Comparison of ENCODE assay signal across 8 mouse cellular contexts in genomic region chr3:58485883-58486282, GRCm38 (mm10). TPM values are rescaled to one million over a fixed set of nuclear protein-coding genes. Genes with fewer than 3 reads are reported as not detected.
DNase-seq lines count a peak whose midpoint lies in the region; ATAC-seq and TF ChIP-seq lines count a peak whose summit lies in the region.
"Had no signal": no experiment of that assay in that cellular context is flagged by ENCODE, and none has a peak within 500 bp of the region (broad histone marks: within the 10 kb centered on the region; RNA-seq: fewer than 3 reads in every experiment).

No protein-coding gene starts in this region.

- no peaks in the 10 kb centered on the region for H3K9me3 ChIP-seq in lung, embryonic 14.5 days (ENCODE audit: low read depth, low read length)
- no peaks in the 10 kb centered on the region for H3K9me3 ChIP-seq in MEL (replicated peaks; ENCODE audit: insufficient read depth, low read length)
- H3K9me3 ChIP-seq: midbrain, embryonic 10.5 days had no signal

- no peak for TF ChIP-seq POLR2A in MEL (IDR thresholded peaks at IDR 0.05; ENCODE audit: control insufficient read depth in 1 of 2, insufficient read depth in 1 of 2, low read depth in 1 of 2, low read length in 2 of 2, poor library complexity in 1 of 2)

- H3K27me3 ChIP-seq in lung, embryonic 14.5 days (ENCODE audit: insufficient read depth, low read length), result no peaks in the 10 kb centered on the region
- H3K27me3 ChIP-seq in MEL (ENCODE audit: control insufficient read depth in 1 of 2, insufficient read depth in 2 of 2, low read length in 2 of 2), result no peaks in the 10 kb centered on the region; a peak in 1 of 4 replicates

- 65% methylated on average over 7 of the region's 7 CpGs for WGBS in lung, embryonic 14.5 days

- H3K4me2 ChIP-seq in lung, embryonic 14.5 days, result no peak overlapping the region

- ATAC-seq in lung, embryonic 14.5 days (ENCODE audit: insufficient read depth), result no peak
- ATAC-seq in erythroblast, adult 5-6 weeks (replicated peaks; ENCODE audit: low FRiP score, poor library complexity, severe bottlenecking), result peak; percentile 87
- no peak for ATAC-seq in frontal cortex, adult (ENCODE audit: low TSS enrichment)

- H3K36me3 ChIP-seq in lung, embryonic 14.5 days (ENCODE audit: insufficient read depth), result no peaks in the 10 kb centered on the region
- no peaks in the 10 kb centered on the region; a peak in 1 of 4 replicates for H3K36me3 ChIP-seq in MEL (ENCODE audit: control insufficient read depth in 1 of 2, insufficient read depth in 2 of 2, low read length in 2 of 2)
- H3K36me3 ChIP-seq: midbrain, embryonic 10.5 days had no signal

- no peaks in the 10 kb centered on the region for H3K4me1 ChIP-seq in lung, embryonic 14.5 days (ENCODE audit: insufficient read depth)
- H3K4me1 ChIP-seq in MEL (ENCODE audit: control insufficient read depth in 1 of 2, insufficient read depth in 2 of 2, low read length in 2 of 2), result peaks cover 0 to 2% of the 10 kb centered on the region in 2 experiments; a peak in 1 of 4 replicates
- H3K4me1 ChIP-seq: midbrain, embryonic 10.5 days had no signal

- TF ChIP-seq RAD21 in MEL (IDR thresholded peaks at IDR 0.05; ENCODE audit: low read depth, low read length), result peak; percentile 43

- no peak for TF ChIP-seq EP300 in MEL (IDR thresholded peaks at IDR 0.05; ENCODE audit: low read depth in 1 of 2, low read length in 2 of 2)

- H3K79me2 ChIP-seq in MEL (ENCODE audit: control insufficient read depth, insufficient read depth, low read length, poor library complexity), result no peaks in the 10 kb centered on the region

- no peak overlapping the region for H3K4me3 ChIP-seq in lung, embryonic 14.5 days (ENCODE audit: low read depth, low read length)
- H3K4me3 ChIP-seq in MEL (ENCODE audit: control insufficient read depth in 1 of 2, insufficient read depth in 1 of 2, low read depth in 2 of 2, low read length in 2 of 2), result no peak overlapping the region
- H3K4me3 ChIP-seq: midbrain, embryonic 10.5 days had no signal

- DNase-seq in lung, embryonic 14.5 days, result peak; percentile 25
- no peak for DNase-seq in lung, postnatal 25 days (ENCODE audit: low spot score)
- DNase-seq in MEL (ENCODE audit: low read depth, low spot score), result peak; percentile 74
- peak; percentile 35 for DNase-seq in thymus, postnatal 14 days
- DNase-seq in urinary bladder, adult 2 months (ENCODE audit: low spot score), result no peak

- no peak overlapping the region for H3K27ac ChIP-seq in lung, embryonic 14.5 days (ENCODE audit: low read depth)
- no peak overlapping the region for H3K27ac ChIP-seq in MEL (ENCODE audit: control insufficient read depth, low read depth, low read length)
- H3K27ac ChIP-seq: midbrain, embryonic 10.5 days had no signal

- TF ChIP-seq CTCF in lung, embryonic 14.5 days (IDR thresholded peaks at IDR 0.05; ENCODE audit: low read depth), result peak; percentile 49
- peak; percentile 61 to 74 (median 64) for TF ChIP-seq CTCF in MEL (IDR thresholded peaks at IDR 0.05 in 2 of 3, conservative IDR thresholded peaks at IDR 0.05 in 1 of 3; ENCODE audit: control insufficient read depth in 1 of 3, insufficient read depth in 1 of 3, low read depth in 2 of 3, low read length in 3 of 3, poor library complexity in 1 of 3, severe bottlenecking in 1 of 3)

- H3K9ac ChIP-seq in lung, embryonic 14.5 days, result no peak overlapping the region
- H3K9ac ChIP-seq in MEL (ENCODE audit: control insufficient read depth, low read depth, low read length, poor library complexity, severe bottlenecking), result no peak overlapping the region

TF ChIP-seq in MEL, 35 proteins besides CTCF, POLR2A, EP300 and RAD21:
- TF ChIP-seq NRF1 (IDR thresholded peaks at IDR 0.05; ENCODE audit: insufficient read depth, low read depth, low read length, poor library complexity, severe bottlenecking) (no peak), CHD2 (IDR thresholded peaks at IDR 0.05; ENCODE audit: low read length) (no peak), MYC (IDR thresholded peaks at IDR 0.05; ENCODE audit: low read depth, low read length) (peak; percentile 78), MXI1 (IDR thresholded peaks at IDR 0.05; ENCODE audit: low read depth, low read length) (no peak), UBTF (IDR thresholded peaks at IDR 0.05; ENCODE audit: borderline replicate concordance, insufficient read depth, low read depth, low read length) (no peak), ZC3H11A (IDR thresholded peaks at IDR 0.05; ENCODE audit: low read depth, low read length) (no peak), SMC3 (IDR thresholded peaks at IDR 0.05; ENCODE audit: low read depth, low read length) (peak; percentile 47), USF2 (IDR thresholded peaks at IDR 0.05; ENCODE audit: borderline replicate concordance in 1 of 2, insufficient read depth in 1 of 2, low read depth in 1 of 2, low read length in 2 of 2) (no peak)
TF ChIP-seq in MEL: peak in this region for 2.

RNA-seq across cellular contexts. Expression of gene Eif2a, which starts 39.7 kb away (rescaled TPM):
- polyA plus RNA-seq in lung, embryonic 14.5 days (2014; fragmentation: Nextera tagmentation; extraction: Ambion mirVana), result 61.4 and 62.1 TPM in 2 replicates
- 70.2 and 79.5 TPM in 2 replicates for total RNA-seq in MEL (2012; rRNA removed)
- polyA plus RNA-seq in MEL (2012; ENCODE audit: insufficient read depth in 1 of 2, insufficient read length in 2 of 2, low read depth in 1 of 2, low replicate concordance in 2 of 2, missing spikeins in 1 of 2), result 100 to 1,000 TPM in 1 of 2 experiments, 10 to 100 TPM in 1; 67.3 to 192 TPM
- total RNA-seq in erythroblast, adult 5-6 weeks (2015; ENCODE audit: low replicate concordance), result 53.5 and 72.8 TPM in 2 replicates
- total RNA-seq in erythroblast, adult 5-6 weeks (2017; ENCODE audit: low replicate concordance), result 20.9 and 26.5 TPM in 2 replicates
- 46.6 and 52.4 TPM in 2 replicates for polyA plus RNA-seq in urinary bladder, adult 2 months (2012; rRNA removed)

RNA-seq across cellular contexts. Expression of gene Serp1, which starts 39.8 kb away (rescaled TPM):
- polyA plus RNA-seq in lung, embryonic 14.5 days (2014; fragmentation: Nextera tagmentation; extraction: Ambion mirVana), result 131 and 147 TPM in 2 replicates
- total RNA-seq in MEL (2012; rRNA removed), result 78.7 and 96.3 TPM in 2 replicates
- 10 to 100 TPM; 80.5 to 83.8 TPM for polyA plus RNA-seq in MEL (2012; ENCODE audit: insufficient read depth in 1 of 2, insufficient read length in 2 of 2, low read depth in 1 of 2, low replicate concordance in 2 of 2, missing spikeins in 1 of 2)
- 39.8 and 39.9 TPM in 2 replicates for total RNA-seq in erythroblast, adult 5-6 weeks (2015; ENCODE audit: low replicate concordance)
- 35.8 and 40.0 TPM in 2 replicates for total RNA-seq in erythroblast, adult 5-6 weeks (2017; ENCODE audit: low replicate concordance)
- 51.8 and 56.1 TPM in 2 replicates for polyA plus RNA-seq in urinary bladder, adult 2 months (2012; rRNA removed)

Comparison
In these comparisons a context has a peak if more than half of its experiments do, and no peak if none do; other contexts are left out.
1. DNase-seq: peak in lung, embryonic 14.5 days (single experiment), MEL (single experiment) and thymus, postnatal 14 days (single experiment); none in lung, postnatal 25 days (single experiment) and urinary bladder, adult 2 months (single experiment).